Mouse (Mus musculus) lung, postnatal 14 days (tissue): ENCODE data around the gene Abhd17a.
A peak's percentile ranks its signal among the peaks of the same experiment; 100 is the strongest.
"Not testable (repeated sequence)": the region's sequence is repeated elsewhere in the genome, so short reads cannot be mapped to it uniquely, and the experiment has no call there.

ENCODE experiments used
- DNase-seq: peaks from one replicate; pipeline ENCODE4 v3.0.0; 2021

Gene Abhd17a

DNA sequence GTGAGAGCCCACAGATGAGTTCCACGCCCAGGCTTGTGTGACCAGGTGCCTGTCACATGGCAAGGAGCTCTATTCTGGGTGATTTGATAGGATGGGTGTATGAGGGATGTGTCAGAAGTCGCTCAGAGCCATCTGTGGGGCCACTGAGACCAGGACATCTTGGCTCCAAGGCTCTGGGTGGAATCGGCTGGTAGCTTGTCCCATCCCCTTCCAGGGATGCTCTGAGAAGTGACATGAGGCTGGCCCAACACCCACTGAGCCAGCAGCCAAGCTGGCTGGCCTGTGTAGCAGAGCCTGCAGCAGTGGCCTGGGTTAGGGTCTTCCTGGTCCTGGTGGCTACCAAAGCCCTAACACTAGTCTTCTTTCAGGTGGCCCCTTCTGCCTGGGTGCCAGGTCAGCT is 18.3 kb upstream of the Abhd17a start:
- no peak for DNase-seq

GRCm38 (mm10) chr10:80606737-80607350 is 16.7 kb upstream of the Abhd17a start:
- no peak for DNase-seq

GRCm38 (mm10) chr10:80606306-80606705 is 16.2 kb upstream of the Abhd17a start:
- no peak for DNase-seq

GRCm38 (mm10) chr10:80605721-80606120 is 15.6 kb upstream of the Abhd17a start, which contains the start of gene Gm49322:
Gene Gm49322 (plus strand): TSS chr10:80606021.
- not testable (repeated sequence) for DNase-seq

- DNase-seq = no peak
Measured at GRCm38 (mm10) chr10:80604988-80605387, 14.8 kb upstream of the Abhd17a start.

- DNase-seq = no peak
Measured at GRCm38 (mm10) chr10:80604001-80604509, 13.9 kb upstream of the Abhd17a start.

DNA sequence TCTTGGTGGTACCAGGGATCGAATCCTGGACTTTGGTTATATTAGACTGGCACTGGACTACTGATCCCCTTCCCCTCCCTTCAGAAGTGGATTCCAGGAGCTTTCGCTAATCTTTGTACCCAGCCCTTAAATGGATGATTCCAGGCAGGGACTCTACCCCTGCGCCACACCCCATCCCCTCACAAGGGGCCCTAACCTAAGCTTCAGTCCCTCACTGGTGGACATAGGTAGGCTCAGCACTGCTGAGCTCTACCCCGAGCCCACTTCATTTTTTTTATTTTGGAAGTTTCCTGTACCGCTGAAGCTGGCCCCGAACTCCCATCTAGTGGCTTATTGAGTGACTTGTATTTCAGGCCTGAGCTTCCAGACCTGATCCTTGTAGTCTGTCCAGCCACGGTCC is 13.2 kb upstream of the Abhd17a start:
- DNase-seq = no peak

DNA sequence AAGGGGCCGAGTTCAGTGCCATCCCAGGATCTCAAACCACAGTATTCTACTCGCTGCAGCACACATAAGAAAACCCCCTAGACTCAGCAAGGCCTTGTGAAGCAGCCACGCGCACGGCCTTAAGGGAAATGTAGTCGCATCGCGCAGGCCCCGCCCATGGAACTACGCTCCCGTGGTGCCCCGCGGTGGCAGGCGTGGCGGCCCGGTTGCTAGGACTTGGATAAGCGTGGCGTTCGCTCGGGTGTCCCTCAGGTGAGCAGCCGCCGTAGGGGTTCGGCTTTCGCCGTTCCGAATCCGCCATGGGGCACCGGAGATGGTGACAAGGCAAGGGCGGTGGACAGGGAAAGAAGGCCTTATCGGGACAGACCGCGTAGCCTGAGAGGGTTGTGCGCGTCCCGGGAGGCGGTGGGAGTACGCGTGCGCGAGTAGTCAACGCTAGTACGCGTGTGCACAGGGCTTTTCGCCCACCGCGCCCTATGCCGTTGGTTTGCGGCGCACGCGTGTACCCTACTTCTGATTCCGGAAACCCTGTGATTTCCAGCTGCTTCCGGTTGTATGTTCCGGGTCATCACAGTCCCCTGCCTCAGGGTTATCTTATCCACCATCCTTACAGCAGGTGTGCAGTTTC is 12.7 kb upstream of the Abhd17a start, which contains the start of the genes Scamp4 and Adat3:
Gene Scamp4 (plus strand): TSS at position 175 of the 628 bp plus-strand sequence.
Gene Adat3 (plus strand): TSS at position 183 of the 628 bp plus-strand sequence.
- peak; percentile 93 for DNase-seq

DNA sequence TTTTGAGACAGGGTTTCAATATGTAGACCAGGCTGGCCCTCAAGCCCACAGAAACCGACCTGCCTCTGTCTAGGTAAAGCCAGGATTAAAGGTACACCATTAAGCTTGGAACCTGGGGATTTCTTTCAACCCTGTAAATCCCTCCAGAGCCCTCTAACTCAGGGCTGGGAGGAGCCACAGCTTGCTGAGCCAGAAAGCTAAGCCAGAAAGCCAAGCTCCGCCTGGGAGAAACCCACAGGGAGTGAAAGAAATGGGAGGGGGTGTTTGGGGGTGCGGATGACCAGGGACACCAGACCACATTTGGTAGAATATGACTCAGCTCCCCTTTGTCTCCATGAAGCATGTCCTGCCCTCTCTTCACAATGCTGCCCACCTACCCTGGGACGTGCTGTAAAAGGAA is 6.2 kb upstream of the Abhd17a start:
- no peak for DNase-seq

DNA sequence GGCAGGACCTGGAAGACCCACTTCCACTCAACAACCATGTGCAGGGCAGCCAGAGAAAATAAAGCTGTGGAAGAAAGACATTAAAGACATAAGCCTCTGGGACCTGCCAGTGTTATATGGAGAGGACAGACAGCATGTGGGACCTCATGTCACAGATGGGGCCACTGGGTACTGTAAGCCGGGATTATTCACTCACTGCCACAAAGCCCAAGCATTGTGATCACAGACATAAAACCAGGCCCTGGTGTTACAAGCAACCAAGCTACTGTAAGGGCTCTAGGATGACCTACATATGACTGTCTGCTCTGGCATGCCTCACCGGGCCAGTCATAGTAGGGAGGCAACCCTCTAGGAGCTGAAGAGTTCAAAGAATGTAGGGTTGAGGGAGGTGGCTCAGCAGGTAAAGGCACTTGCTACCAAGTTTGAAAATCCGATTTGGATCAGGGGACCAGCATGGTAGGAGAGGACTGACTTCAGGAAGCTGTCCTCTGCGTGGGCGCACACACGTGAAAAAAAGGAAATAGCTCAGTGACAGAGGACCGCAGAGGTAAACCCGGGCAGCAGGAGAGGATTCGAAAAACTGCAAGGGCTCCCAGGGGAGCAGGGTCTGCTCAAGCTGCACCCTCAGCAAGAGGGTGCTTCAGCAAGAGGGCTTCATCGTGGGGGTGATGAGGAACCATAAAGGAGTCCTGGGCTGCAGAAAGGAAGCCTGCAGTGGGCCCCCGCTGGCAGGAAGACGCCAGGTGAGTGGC is 838 bp downstream of the Abhd17a start:
- no peak for DNase-seq

GRCm38 (mm10) chr10:80587305-80587657 is 2.9 kb downstream of the Abhd17a start:
- peak; percentile 50 for DNase-seq

DNA sequence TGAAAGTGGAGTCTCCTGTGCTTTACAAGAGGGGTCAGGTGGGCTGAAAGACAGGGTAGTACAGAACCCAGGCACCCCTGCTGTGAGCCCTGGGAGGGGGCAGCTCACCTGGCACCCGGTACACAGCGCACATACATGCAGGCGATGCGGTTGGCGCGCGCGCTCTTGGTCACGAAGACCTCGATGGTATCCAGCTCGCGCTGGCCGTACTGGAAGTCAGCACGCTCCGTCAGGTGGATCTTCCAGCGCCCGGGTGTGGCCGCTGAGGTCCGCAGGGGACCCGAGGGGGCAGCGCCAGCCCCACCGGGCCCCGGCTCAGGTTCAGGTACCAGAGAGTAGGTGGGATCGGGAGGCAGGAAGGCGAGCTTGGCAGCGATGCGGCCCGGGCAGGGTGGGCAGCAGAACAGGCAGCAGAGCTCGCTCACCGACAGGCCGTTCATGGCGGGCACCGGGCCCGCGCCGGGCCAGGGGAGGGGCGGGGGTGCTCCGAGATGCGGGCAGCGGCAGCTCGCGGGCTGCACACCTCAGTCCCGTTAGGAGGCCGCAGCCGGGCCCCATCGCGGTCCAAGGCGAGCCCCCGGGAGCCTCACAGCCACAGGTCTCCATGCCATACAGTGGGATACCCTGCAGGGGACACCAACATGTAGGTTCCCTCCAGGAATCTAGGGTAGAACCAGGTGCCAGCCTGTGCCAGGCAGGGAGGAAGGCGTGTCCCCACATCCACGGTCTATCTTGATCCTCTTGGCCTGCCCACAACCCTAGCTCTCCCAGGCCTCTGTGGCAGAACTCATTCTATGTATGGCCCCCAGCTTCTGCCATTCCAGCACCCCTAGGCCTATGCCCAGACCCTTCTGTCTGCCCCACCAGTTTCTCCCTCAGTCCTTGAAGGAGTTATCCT is 3.5 kb downstream of the Abhd17a start:
- DNase-seq = no peak

DNA sequence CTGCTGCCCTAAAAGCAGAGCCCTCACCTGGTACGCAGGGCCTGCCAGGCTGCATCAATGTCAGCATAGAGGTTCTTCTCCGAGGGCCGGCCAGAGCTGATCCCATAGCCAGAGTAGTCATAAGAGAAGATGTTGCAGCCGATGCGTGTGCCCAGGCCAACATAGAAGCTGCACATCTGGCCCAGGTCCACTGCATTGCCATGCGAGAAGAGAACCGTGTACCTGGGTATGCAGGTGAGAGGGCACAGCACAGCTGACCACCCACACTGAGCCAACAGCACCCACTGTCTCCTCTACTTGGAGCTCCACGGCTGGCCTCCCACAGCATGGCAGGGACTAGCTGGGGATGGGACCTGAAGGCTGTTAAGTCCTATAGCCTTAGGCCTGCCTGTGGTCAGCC is 4.6 kb downstream of the Abhd17a start:
- DNase-seq = no peak

GRCm38 (mm10) chr10:80584642-80585552 is 5.2 kb downstream of the Abhd17a start:
- no peak for DNase-seq

DNA sequence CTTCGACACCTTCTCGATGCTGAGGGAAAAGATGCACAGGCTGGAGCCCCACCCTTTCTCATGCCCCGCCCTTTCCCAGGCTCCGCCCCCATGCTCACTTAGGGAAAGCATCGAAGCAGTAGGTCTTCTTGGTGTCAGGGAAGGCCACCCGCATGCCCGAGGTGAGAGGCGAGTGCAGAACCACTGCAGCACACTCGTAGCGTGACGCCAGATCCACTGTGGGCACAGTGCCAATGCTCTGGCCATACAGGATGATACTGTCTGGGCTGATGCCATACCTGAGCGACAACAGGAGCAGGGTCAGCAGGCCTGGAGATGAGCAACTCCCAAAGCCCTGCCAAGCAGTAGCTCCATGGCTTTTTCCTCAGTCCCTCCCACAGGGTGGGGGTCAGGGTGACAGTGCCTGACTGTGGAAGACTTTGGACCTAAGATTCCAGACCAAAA is 6.1 kb downstream of the Abhd17a start:
- DNase-seq = no peak

- no peak for DNase-seq
Measured at GRCm38 (mm10) chr10:80583047-80583446, 7.1 kb downstream of the Abhd17a start.

DNA sequence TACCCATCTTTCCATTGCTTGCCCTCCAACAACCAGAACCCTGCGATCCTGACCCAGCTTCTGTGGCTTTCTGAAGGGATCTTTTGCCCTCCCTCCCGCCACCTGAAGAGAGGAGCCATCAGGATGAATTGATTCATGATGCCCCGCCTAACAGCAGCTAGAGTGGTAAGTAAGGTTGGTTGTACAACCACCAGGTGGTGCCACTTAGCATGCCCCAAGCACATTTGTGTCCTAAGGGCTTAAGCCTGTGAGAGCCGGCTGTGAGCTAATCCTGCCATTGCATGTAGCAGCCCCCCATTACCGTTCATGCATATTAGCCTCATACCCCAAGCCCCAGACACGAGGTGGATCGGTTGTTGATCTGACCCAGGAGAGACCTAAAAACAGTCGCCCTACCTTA is 11.2 kb downstream of the Abhd17a start:
- peak; percentile 74 for DNase-seq

GRCm38 (mm10) chr10:80578131-80578750 is 11.9 kb downstream of the Abhd17a start:
- DNase-seq = peak; percentile 86

DNA sequence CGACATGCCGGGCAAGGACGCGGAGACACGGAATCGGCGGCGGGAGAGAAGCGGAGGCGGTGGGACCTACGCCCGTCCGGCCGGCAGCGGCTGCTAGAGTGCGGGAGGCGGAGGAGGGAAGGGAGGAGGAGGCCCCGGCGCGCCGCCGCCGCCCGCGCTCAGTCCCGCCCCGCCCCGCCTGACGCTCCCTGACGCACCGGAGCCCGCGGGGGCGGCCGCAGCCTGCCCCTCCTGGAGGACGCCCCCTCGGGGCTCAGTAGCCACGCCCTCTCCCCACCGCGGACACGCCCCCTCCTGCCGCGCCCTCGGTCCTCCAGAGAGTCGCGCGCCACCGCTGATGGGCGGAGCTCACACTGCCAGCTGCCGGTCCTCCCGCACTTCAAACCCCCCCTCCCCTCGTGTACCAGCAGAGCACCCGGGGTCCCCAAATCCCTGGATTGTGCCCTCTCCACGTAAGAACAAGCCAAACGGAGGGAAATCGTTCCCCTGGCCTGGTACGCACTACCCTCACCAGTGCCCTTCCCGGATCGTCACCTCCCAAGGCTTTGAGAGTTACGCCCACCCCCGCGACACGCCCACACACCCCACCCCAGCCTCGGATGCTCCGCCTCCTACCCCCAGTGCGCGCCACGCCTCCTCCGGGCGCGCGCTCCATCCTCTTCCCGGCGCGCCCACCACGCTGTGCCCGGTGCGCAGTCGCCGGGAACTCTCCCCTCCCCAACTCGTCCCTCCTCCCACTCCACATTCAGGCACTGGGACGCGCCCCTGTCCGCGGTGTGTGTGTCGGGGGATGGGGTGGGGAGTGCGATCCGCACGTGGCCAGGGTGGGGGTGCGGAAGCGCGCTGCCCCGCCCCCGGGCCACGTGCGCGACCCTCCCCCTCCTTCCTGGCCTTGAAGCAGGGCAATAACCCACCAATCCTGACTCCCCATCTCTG is 12.7 kb downstream of the Abhd17a start, which contains the start of gene Klf16:
Gene Klf16 (minus strand): TSS at position 127 of the 936 bp plus-strand sequence.
- peak; percentile 99 for DNase-seq
